Mouse (Mus musculus) forebrain, embryonic 14.5 days (tissue): ENCODE measurements around the gene Dusp27. TPM values are rescaled to one million over a fixed set of nuclear protein-coding genes. Genes with fewer than 3 reads are reported as not detected.

Experiments used
- ATAC-seq: fragments of 200-750 bp; cut with Nextera tagmentation; 2 replicates; pipeline ENCODE4 v1.8.0; 2017; ENCODE audit warnings: mild to moderate bottlenecking, moderate library complexity
- DNase-seq: peaks from one replicate; pipeline ENCODE4 v3.0.0-alpha.2; 2015; ENCODE audit warnings: low spot score
- H3K27ac ChIP-seq: fragments of 300-500 bp; sonication (generic); 2 replicates; pipeline ENCODE4 v1.5.1; 2014; ENCODE audit warnings: low read depth, mild to moderate bottlenecking, control low read depth, low read length, moderate library complexity
- H3K27me3 ChIP-seq: fragments of 300-500 bp; sonication (generic); replicated peaks from 2 replicates; pipeline ENCODE4 v1.6.1; 2014; ENCODE audit warnings: low read length, control low read depth, mixed read lengths; ENCODE audit not compliant: control insufficient read depth, insufficient read depth
- H3K36me3 ChIP-seq: fragments of 300-500 bp; sonication (generic); 2 replicates; pipeline ENCODE4 v1.6.1; 2014; ENCODE audit warnings: low read length, control low read depth; ENCODE audit not compliant: control insufficient read depth, insufficient read depth
- H3K4me1 ChIP-seq: fragments of 300-500 bp; sonication (generic); 2 replicates; pipeline ENCODE4 v1.6.1; 2014; ENCODE audit warnings: antibody characterized with exemption, low read length, control low read depth; ENCODE audit not compliant: control insufficient read depth, insufficient read depth
- H3K4me2 ChIP-seq: fragments of 300-500 bp; sonication (generic); 2 replicates; pipeline ENCODE4 v1.6.1; 2014; ENCODE audit warnings: mild to moderate bottlenecking, control low read depth, low read length
- H3K4me3 ChIP-seq: fragments of 300-500 bp; sonication (generic); 2 replicates; pipeline ENCODE4 v1.5.1; 2014; ENCODE audit warnings: low read depth, low read length, control low read depth
- H3K9ac ChIP-seq: fragments of 300-500 bp; sonication (generic); 2 replicates; pipeline ENCODE4 v1.6.1; 2014; ENCODE audit warnings: mild to moderate bottlenecking, low read length, control low read depth, moderate library complexity
- H3K9me3 ChIP-seq: fragments of 300-500 bp; sonication (generic); replicated peaks from 2 replicates; pipeline ENCODE4 v1.6.1; 2016; ENCODE audit warnings: low read length, control low read depth, mixed read lengths; ENCODE audit not compliant: control insufficient read depth
- WGBS: fragments of 180-500 bp; shearing (Covaris S2); extraction: QIAGEN DNeasy Blood & Tissue Kit; methylation state at CpG from one replicate; pipeline ENCODE4 v1.1.7; 2014; 5-methylcytosine and 5-hydroxymethylcytosine counted together
- polyA plus RNA-seq: library from polyadenylated mRNA; unstranded; fragments of >200 nt; fragmentation: Nextera tagmentation; extraction: Ambion mirVana; gene quantifications from 2 replicates; pipeline ENCODE4 v1.2.1, GENCODE M21; 2014

The Dusp27 gene
- polyA plus RNA-seq, 1 experiment from 2014 or later, result 0.70 TPM

GRCm38 (mm10) chr1:166067856-166068440, 59.8 kb downstream of the Dusp27 start:
- Histone ChIP-seq H3K4me1 (no peaks in the 10 kb centered on the region), H3K9ac (no peak overlapping the region), H3K4me2 (no peak overlapping the region), H3K36me3 (no peaks in the 10 kb centered on the region), H3K9me3 (no peaks in the 10 kb centered on the region), H3K27me3 (no peaks in the 10 kb centered on the region), H3K4me3 (no peak overlapping the region), H3K27ac (no peak overlapping the region)
- DNase-seq (no peak), ATAC-seq (no peak)
- WGBS, result 87% methylated on average over 2 of the region's 2 CpGs

GRCm38 (mm10) chr1:166063870-166064269, 63.9 kb downstream of the Dusp27 start:
- DNase-seq (no peak), ATAC-seq (no peak)
- Histone ChIP-seq H3K4me1 (no peaks in the 10 kb centered on the region), H3K27me3 (no peaks in the 10 kb centered on the region), H3K4me3 (no peak overlapping the region), H3K9me3 (no peaks in the 10 kb centered on the region), H3K36me3 (no peaks in the 10 kb centered on the region), H3K9ac (no peak overlapping the region), H3K27ac (no peak overlapping the region), H3K4me2 (no peak overlapping the region)
- WGBS, result 96% methylated on average over 3 of the region's 3 CpGs

GRCm38 (mm10) chr1:166061532-166061931, 66.2 kb downstream of the Dusp27 start:
- Histone ChIP-seq H3K9me3 (no peaks in the 10 kb centered on the region), H3K4me2 (no peak overlapping the region), H3K27me3 (no peaks in the 10 kb centered on the region), H3K4me3 (no peak overlapping the region), H3K36me3 (no peaks in the 10 kb centered on the region), H3K27ac (no peak overlapping the region), H3K4me1 (no peaks in the 10 kb centered on the region), H3K9ac (no peak overlapping the region)
- DNase-seq (no peak), ATAC-seq (no peak)
- WGBS, result 80% methylated on average over 3 of the region's 3 CpGs

DNA sequence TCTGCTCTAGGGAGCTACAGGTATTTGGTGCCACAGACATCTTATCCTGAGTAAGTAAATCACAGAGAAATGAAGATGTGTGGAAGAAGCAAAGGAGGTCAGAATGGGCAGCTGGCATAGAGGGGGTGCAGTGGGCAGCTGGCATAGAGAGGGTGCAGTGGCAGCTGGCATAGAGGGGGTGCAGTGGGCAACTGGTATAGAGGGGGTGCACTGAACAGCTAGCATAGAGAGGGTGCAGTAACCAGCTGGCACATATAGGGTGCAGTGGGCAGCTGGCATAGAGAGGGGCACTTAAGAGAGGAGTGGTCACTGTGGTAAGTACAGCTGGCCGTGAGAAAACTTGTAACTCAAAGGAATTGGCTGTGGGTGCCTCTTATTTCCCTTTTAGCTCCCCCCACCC, 67.3 kb downstream of the Dusp27 start:
- no peaks in the 10 kb centered on the region for H3K9me3 ChIP-seq
- H3K36me3 ChIP-seq, result no peaks in the 10 kb centered on the region
- H3K27ac ChIP-seq, result no peak overlapping the region
- peaks cover 4% of the 10 kb centered on the region; the same call in 1 of the 2 replicates for H3K4me1 ChIP-seq
- ATAC-seq, result no peak
- no peak for DNase-seq
- 62% methylated on average over 1 of the region's 1 CpGs for WGBS
- no peak overlapping the region for H3K9ac ChIP-seq
- no peaks in the 10 kb centered on the region for H3K27me3 ChIP-seq
- H3K4me3 ChIP-seq, result no peak overlapping the region
- no peak overlapping the region for H3K4me2 ChIP-seq

GRCm38 (mm10) chr1:166056098-166056756, 71.5 kb downstream of the Dusp27 start:
- ATAC-seq (0 out of 2 replicates have a peak, but pooled peaks have one; percentile 29), DNase-seq (no peak)
- WGBS, result 19% methylated on average over 9 of the region's 9 CpGs
- no peak overlapping the region for H3K4me3 ChIP-seq
- no peaks in the 10 kb centered on the region for H3K27me3 ChIP-seq
- H3K36me3 ChIP-seq, result no peaks in the 10 kb centered on the region
- no peak overlapping the region for H3K4me2 ChIP-seq
- H3K9me3 ChIP-seq, result no peaks in the 10 kb centered on the region
- no peak overlapping the region for H3K9ac ChIP-seq
- peaks cover 4% of the 10 kb centered on the region; the same call in 1 of the 2 replicates for H3K4me1 ChIP-seq
- no peak overlapping the region for H3K27ac ChIP-seq

- DNase-seq (no peak), ATAC-seq (no peak)
- Histone ChIP-seq H3K4me2 (no peak overlapping the region), H3K36me3 (no peaks in the 10 kb centered on the region), H3K4me1 (peaks cover 13% of the 10 kb centered on the region), H3K9me3 (no peaks in the 10 kb centered on the region), H3K27ac (no peak overlapping the region), H3K9ac (no peak overlapping the region), H3K4me3 (no peak overlapping the region), H3K27me3 (no peaks in the 10 kb centered on the region)
- WGBS, result 33% methylated on average over 10 of the region's 10 CpGs
Measured at GRCm38 (mm10) chr1:166053285-166053955, 74.3 kb downstream of the Dusp27 start.

GRCm38 (mm10) chr1:166049046-166049827, 78.5 kb downstream of the Dusp27 start:
- no peaks in the 10 kb centered on the region for H3K9me3 ChIP-seq
- 15% methylated on average over 11 of the region's 11 CpGs for WGBS
- no peak overlapping the region for H3K27ac ChIP-seq
- H3K27me3 ChIP-seq, result 0 out of 2 replicates have a peak, but pooled peaks cover 8% of the 10 kb centered on the region
- peak overlapping the region; percentile 88 for H3K4me2 ChIP-seq
- peak; percentile 59 for DNase-seq
- no peaks in the 10 kb centered on the region for H3K36me3 ChIP-seq
- H3K4me1 ChIP-seq, result peaks cover 17% of the 10 kb centered on the region
- H3K4me3 ChIP-seq, result peak overlapping the region; percentile 35
- ATAC-seq, result peak; percentile 63; the same call in 1 of the 2 replicates
- H3K9ac ChIP-seq, result peak overlapping the region; percentile 48

GRCm38 (mm10) chr1:166048230-166048911, 79.4 kb downstream of the Dusp27 start:
- Histone ChIP-seq H3K36me3 (no peaks in the 10 kb centered on the region), H3K9ac (peak overlapping the region; percentile 48), H3K27ac (no peak overlapping the region), H3K4me2 (peak overlapping the region; percentile 88), H3K9me3 (no peaks in the 10 kb centered on the region), H3K27me3 (0 out of 2 replicates have a peak, but pooled peaks cover 8% of the 10 kb centered on the region), H3K4me3 (peak overlapping the region; percentile 35), H3K4me1 (peaks cover 19% of the 10 kb centered on the region)
- ATAC-seq, result 0 out of 2 replicates have a peak, but pooled peaks have one; percentile 7
- peak; percentile 34 for DNase-seq
- 1% methylated on average over 23 of the region's 23 CpGs for WGBS
